Mouse (Mus musculus) liver, adult 2 months (tissue): ENCODE results near the gene Ambra1. TPM values are rescaled to one million over a fixed set of nuclear protein-coding genes. Genes with fewer than 3 reads are reported as not detected.

Experiments
- DNase-seq: peaks from one replicate; pipeline ENCODE4 v3.0.0-alpha.2; 2011; ENCODE audit warnings: low read depth, low spot score; ENCODE audit errors: extremely low read depth
- H3K27ac ChIP-seq: fragments of 200-500 bp; replicated peaks from 2 replicates; pipeline ENCODE4 v1.5.1; 2012; ENCODE audit warnings: low read depth, mild to moderate bottlenecking, control low read depth, inconsistent platforms, low read length; ENCODE audit not compliant: insufficient read depth
- H3K27me3 ChIP-seq: fragments of 200-500 bp; 2 replicates; pipeline ENCODE4 v1.6.1; 2012; ENCODE audit warnings: mild to moderate bottlenecking, moderate library complexity, low read length, inconsistent platforms; ENCODE audit not compliant: control insufficient read depth, insufficient read depth
- H3K36me3 ChIP-seq: fragments of 200-500 bp; 2 replicates; pipeline ENCODE4 v1.6.1; 2012; ENCODE audit warnings: low read length, inconsistent platforms; ENCODE audit not compliant: control insufficient read depth, insufficient read depth
- H3K4me1 ChIP-seq: fragments of 200-500 bp; 2 replicates; pipeline ENCODE4 v1.6.1; 2011; ENCODE audit warnings: low read length; ENCODE audit not compliant: control insufficient read depth, insufficient read depth
- H3K4me3 ChIP-seq: fragments of 200-500 bp; 2 replicates; pipeline ENCODE4 v1.5.1; 2011; ENCODE audit warnings: low read depth, mild to moderate bottlenecking, control low read depth, low read length, moderate library complexity; ENCODE audit not compliant: insufficient read depth
- H3K79me2 ChIP-seq: fragments of 200-500 bp; 2 replicates; pipeline ENCODE4 v1.6.1; 2012; ENCODE audit warnings: inconsistent platforms, mild to moderate bottlenecking, low read length, moderate library complexity; ENCODE audit not compliant: control insufficient read depth, insufficient read depth
- H3K9ac ChIP-seq: fragments of 200-500 bp; 2 replicates; pipeline ENCODE4 v1.6.1; 2012; ENCODE audit warnings: low read depth, mild to moderate bottlenecking, control low read depth, inconsistent platforms, low read length
- CTCF ChIP-seq: fragments of 200-500 bp; IDR thresholded peaks from 2 replicates; pipeline ENCODE4 v1.5.1; 2011; ENCODE audit warnings: low read depth, low read length, control low read depth
- POLR2A ChIP-seq: fragments of 200-500 bp; IDR thresholded peaks from 2 replicates; pipeline ENCODE4 v1.6.1; 2011; ENCODE audit warnings: low read length, control low read depth; ENCODE audit not compliant: insufficient read depth; ENCODE audit errors: extremely low read depth
- WGBS: fragments of 180-500 bp; shearing (Covaris S2); methylation state at CpG from one replicate; pipeline ENCODE4 v1.1.7; 2018; 5-methylcytosine and 5-hydroxymethylcytosine counted together
- polyA plus RNA-seq: library from polyadenylated mRNA; depleted of rRNA; stranded (reverse); fragments of >200 nt; gene quantifications from 2 replicates; pipeline ENCODE4 v1.2.3, GENCODE M21; 2012
- total RNA-seq: library from RNA; depleted of rRNA; stranded (reverse); fragments of >200 nt; gene quantifications from 2 replicates; pipeline ENCODE4 v1.2.3, GENCODE M21; 2014

The Ambra1 gene
- total and polyA plus RNA-seq, 2 experiments = 11.0 to 12.4 TPM

DNA sequence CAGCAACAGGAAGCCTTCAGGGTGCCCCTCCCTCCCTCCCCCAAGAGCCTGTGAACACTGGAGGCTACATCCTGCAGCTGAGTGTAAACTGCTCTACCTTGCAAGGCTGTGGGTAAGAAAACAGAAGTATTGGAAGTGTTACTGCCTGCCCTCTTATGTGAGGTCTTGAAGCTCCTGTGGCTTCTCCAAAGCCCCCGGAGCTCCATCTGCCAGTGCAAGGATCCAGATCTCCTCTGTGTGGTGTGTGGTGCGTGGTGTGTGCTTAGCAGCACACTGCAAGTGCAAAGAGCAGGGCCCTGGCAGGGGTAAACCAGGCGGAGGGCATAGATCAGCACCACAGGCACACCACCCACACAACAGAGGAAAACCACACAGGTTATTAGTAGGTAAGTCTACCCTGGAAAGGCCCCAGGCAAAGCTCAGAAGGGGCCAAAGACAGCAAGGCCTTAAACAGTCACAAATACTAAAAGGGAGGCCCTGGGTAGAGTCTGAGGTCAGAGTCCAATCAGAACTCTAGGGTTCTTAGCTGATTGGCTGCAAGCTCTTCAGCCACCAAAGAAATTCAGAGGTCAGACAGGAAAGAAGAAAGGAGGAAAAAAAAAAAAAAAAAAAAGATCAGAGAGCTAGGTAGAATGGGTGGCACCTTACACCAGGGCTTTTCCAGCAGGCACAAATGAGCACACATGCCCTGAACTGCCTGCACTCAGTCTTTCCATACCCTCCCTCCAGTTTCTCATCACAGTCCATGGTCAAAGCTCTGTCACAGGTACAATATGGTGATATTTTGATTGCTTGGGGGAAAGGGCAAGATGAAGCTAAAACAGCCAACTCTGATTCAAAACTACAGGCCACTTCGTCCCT lies 232.2 kb downstream of the Ambra1 start:
- H3K36me3 ChIP-seq = no peaks in the 10 kb centered on the region
- H3K4me3 ChIP-seq = peak overlapping the region; percentile 79
- peak overlapping the region; percentile 79 for H3K27ac ChIP-seq
- DNase-seq = peak; percentile 92
- peaks cover 22% of the 10 kb centered on the region for H3K4me1 ChIP-seq
- peak overlapping the region; percentile 89 for H3K9ac ChIP-seq
- peaks cover 28% of the 10 kb centered on the region; the same call in 1 of the 2 replicates for H3K79me2 ChIP-seq
- TF ChIP-seq CTCF (no peak), POLR2A (0 out of 2 replicates have a peak, but pooled peaks have one; percentile 7)
- H3K27me3 ChIP-seq = no peaks in the 10 kb centered on the region
- 11% methylated on average over 4 of the region's 4 CpGs for WGBS

DNA sequence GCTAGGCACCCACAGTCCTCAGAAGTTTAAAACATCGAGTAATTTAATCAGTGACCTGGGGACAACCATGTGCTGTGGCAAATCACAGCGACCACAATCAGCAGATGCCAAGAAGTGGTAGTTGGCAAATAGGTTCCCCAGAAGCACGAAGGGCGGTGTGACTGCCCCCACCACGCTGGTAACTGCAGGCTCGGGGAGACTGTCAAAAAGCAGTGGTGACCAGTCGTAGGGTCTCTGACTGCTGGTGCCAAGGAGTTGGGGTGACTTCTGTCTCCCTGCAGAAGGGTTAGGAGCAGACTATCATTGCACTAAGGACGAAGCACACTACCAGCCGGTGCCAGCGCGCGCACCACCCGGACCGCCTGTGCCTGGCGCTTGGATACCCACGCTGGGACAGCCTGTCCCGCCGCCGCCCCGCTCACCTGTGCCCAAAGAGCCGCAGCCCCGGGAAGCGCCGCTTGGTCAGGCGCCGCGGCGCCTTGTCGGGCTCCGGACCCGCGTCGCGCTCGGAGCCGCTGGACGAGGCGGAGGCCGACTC lies 233.0 kb downstream of the Ambra1 start:
- H3K4me1 ChIP-seq = peaks cover 23% of the 10 kb centered on the region
- peaks cover 23% of the 10 kb centered on the region; the same call in 1 of the 2 replicates for H3K79me2 ChIP-seq
- peak overlapping the region; percentile 79 for H3K27ac ChIP-seq
- TF ChIP-seq POLR2A = no peak
- no peak for TF ChIP-seq CTCF
- H3K27me3 ChIP-seq = no peaks in the 10 kb centered on the region
- no peaks in the 10 kb centered on the region for H3K36me3 ChIP-seq
- 0% methylated on average over 23 of the region's 39 CpGs for WGBS
- H3K4me3 ChIP-seq = peak overlapping the region; percentile 79
- H3K9ac ChIP-seq = peak overlapping the region; percentile 89
- peak; percentile 36 for DNase-seq

DNA sequence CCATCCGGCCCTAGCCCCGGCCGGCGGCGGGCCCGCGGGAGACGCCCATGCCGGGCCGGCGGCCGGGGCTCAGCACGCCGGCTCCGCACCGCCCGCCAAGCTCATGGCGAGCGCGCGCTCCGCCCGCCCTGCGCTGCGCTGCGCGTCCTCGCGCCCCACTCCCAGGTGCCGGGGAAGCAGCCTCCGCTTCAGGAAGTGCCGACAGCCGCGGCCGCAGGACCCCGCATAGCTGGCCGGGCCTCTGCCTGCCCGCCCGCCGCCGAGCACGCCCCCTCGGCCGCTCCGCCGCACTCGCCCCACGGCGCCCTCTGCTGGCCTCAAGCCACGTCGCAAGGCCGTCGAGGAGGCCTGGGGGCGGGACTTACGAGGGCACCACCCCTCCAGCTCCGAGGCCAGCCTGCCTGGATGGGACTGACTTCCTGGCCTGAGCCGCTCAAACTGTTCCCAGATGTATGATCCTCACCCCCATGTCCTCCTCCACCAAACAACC lies 233.6 kb downstream of the Ambra1 start:
- WGBS = under 1% methylated on average over 40 of the region's 57 CpGs
- Histone ChIP-seq H3K27ac (peak overlapping the region; percentile 79), H3K4me1 (peaks cover 23% of the 10 kb centered on the region), H3K79me2 (peaks cover 20% of the 10 kb centered on the region; the same call in 1 of the 2 replicates), H3K27me3 (no peaks in the 10 kb centered on the region), H3K9ac (peak overlapping the region; percentile 89), H3K36me3 (no peaks in the 10 kb centered on the region), H3K4me3 (peak overlapping the region; percentile 79)
- 0 out of 2 replicates have a peak, but pooled peaks have one; percentile 33 for TF ChIP-seq POLR2A
- peak; percentile 87 for TF ChIP-seq CTCF
- DNase-seq = peak; percentile 64

DNA sequence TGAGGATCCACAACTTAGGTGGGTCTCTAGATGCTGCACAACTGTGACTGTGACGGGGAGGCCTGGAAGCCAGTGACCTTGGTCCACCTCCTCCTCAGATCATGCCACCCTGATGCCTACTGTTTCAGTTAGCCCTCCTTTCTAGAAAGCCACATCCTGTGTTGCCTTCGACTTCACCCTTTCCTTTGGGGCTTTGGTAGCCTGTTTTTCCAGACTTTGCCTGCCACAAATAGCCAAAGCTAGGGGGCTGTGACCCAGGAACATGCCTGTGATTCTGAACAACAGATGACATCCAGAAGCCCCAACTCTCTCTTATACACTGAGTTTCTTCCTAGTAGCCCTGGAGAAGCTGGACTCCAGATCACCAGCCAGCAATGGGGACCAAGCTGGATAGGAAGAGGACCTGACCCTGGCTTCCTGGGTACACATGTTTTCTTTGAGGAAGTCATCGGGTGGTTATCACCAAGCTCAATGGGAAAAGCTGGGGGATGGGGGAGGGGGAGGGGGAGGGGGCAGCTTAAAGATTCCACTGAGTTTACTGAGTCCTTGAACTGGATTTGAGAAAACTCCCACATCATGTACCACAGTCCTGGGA lies 234.8 kb downstream of the Ambra1 start:
- 59% methylated on average over 3 of the region's 3 CpGs for WGBS
- peak overlapping the region; percentile 94 for H3K9ac ChIP-seq
- H3K4me1 ChIP-seq = peaks cover 19% of the 10 kb centered on the region
- H3K79me2 ChIP-seq = peaks cover 14% of the 10 kb centered on the region; the same call in 1 of the 2 replicates
- peak overlapping the region; percentile 99 for H3K4me3 ChIP-seq
- no peaks in the 10 kb centered on the region for H3K36me3 ChIP-seq
- TF ChIP-seq POLR2A = no peak
- no peak for DNase-seq
- H3K27ac ChIP-seq = peak overlapping the region; percentile 98
- no peaks in the 10 kb centered on the region for H3K27me3 ChIP-seq

DNA sequence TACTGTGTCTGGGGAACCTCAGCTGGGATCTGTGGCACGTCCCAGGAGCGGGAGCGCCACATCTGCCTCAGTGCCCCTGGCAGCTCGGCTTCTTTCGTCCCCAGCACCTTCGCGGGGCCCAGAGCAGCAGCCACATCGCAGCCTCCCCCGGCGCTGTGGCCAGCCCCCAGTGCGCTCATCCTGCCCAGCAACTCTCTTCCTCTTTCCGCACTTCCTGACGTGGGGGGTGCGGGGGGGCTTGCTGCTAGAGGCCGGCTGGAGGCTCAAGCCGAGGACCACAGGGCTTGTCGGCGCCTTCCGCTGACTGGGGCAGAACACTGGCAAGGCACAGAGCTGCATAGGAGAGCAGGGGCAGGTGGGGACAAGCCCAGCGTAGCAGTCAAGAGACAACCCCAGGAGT lies 235.5 kb downstream of the Ambra1 start:
- TF ChIP-seq CTCF (no peak), POLR2A (peak; percentile 50; the same call in 1 of the 2 replicates)
- H3K79me2 ChIP-seq = peaks cover 11% of the 10 kb centered on the region; the same call in 1 of the 2 replicates
- H3K4me1 ChIP-seq = peaks cover 17% of the 10 kb centered on the region
- H3K4me3 ChIP-seq = peak overlapping the region; percentile 99
- no peaks in the 10 kb centered on the region for H3K36me3 ChIP-seq
- peak overlapping the region; percentile 98 for H3K27ac ChIP-seq
- DNase-seq = no peak
- WGBS = 53% methylated on average over 20 of the region's 20 CpGs
- peak overlapping the region; percentile 94 for H3K9ac ChIP-seq
- no peaks in the 10 kb centered on the region for H3K27me3 ChIP-seq

DNA sequence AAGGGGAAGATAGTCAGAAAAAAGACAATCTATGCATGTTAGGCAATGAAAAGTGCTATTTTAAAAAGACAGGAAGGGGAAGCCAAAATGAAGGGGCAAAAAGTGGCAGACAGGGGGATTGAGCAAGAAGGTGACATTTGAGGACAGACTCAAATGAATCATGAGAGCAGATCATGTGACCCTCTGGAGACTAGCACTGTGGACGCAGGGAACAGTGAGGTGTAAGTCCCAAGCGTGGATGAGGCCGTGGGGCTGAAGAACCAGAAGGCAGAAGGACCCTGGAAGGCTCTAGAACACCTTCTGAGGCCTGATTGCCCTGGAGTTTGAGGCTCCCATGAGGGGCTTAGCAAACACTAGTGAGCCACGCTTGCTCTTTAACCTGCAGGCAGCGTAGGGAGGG lies 236.4 kb downstream of the Ambra1 start:
- no peaks in the 10 kb centered on the region for H3K36me3 ChIP-seq
- H3K79me2 ChIP-seq = peaks cover 5% of the 10 kb centered on the region; the same call in 1 of the 2 replicates
- no peak overlapping the region for H3K4me3 ChIP-seq
- DNase-seq = peak; percentile 34
- WGBS = 85% methylated on average over 5 of the region's 5 CpGs
- no peak for TF ChIP-seq CTCF
- H3K4me1 ChIP-seq = peaks cover 19% of the 10 kb centered on the region
- H3K27me3 ChIP-seq = no peaks in the 10 kb centered on the region
- H3K27ac ChIP-seq = no peak overlapping the region
- H3K9ac ChIP-seq = no peak overlapping the region
